Mouse (Mus musculus) ES-E14 (cell line): ENCODE results near the gene Agbl3. TPM values are rescaled to one million over a fixed set of nuclear protein-coding genes. Genes with fewer than 3 reads are reported as not detected.

Source experiments
- DNase-seq: peaks from one replicate; pipeline ENCODE4 v3.0.0-alpha.2; 2013; ENCODE audit warnings: low read depth, low spot score
- H3K27ac ChIP-seq: 2 replicates; pipeline ENCODE4 v1.5.1; 2012; ENCODE audit warnings: low read depth, mild to moderate bottlenecking, low read length, moderate library complexity, mixed read lengths; ENCODE audit not compliant: poor library complexity, insufficient read depth, severe bottlenecking
- H3K36me3 ChIP-seq: 2 replicates; pipeline ENCODE4 v1.6.1; 2012; ENCODE audit warnings: mild to moderate bottlenecking, low read length, moderate library complexity, mixed read lengths; ENCODE audit not compliant: control insufficient read depth, poor library complexity, insufficient read depth, severe bottlenecking
- H3K4me1 ChIP-seq, 2 experiments: fragments of 150-350 bp in 1 of 2; sonication (generic) in 1 of 2; 2 replicates each; pipeline ENCODE4 v1.6.1; 2012; ENCODE audit warnings: low read length in 2 of 2, mild to moderate bottlenecking in 1 of 2, mixed read lengths in 1 of 2; ENCODE audit not compliant: control insufficient read depth in 2 of 2, insufficient read depth in 2 of 2, poor library complexity in 1 of 2
- H3K4me3 ChIP-seq, 2 experiments: fragments of 150-350 bp in 1 of 2; sonication (generic) in 1 of 2; 2 replicates each; pipeline ENCODE4 v1.5.1; 2012; ENCODE audit warnings: low read length in 2 of 2, low read depth in 1 of 2, mild to moderate bottlenecking in 1 of 2, mixed read lengths in 1 of 2; ENCODE audit not compliant: insufficient read depth in 1 of 2, poor library complexity in 1 of 2, severe bottlenecking in 1 of 2
- H3K9ac ChIP-seq: 2 replicates; pipeline ENCODE4 v1.6.1; 2012; ENCODE audit warnings: low read depth, mild to moderate bottlenecking, low read length, mixed read lengths; ENCODE audit not compliant: poor library complexity, insufficient read depth, severe bottlenecking
- H3K9me3 ChIP-seq: fragments of 150-350 bp; sonication (generic); 2 replicates; pipeline ENCODE4 v1.6.1; 2012; ENCODE audit warnings: low read depth, mild to moderate bottlenecking, low read length; ENCODE audit not compliant: control insufficient read depth, insufficient read depth
- CHD2 ChIP-seq: IDR thresholded peaks from 2 replicates; pipeline ENCODE4 v1.6.1; 2014; ENCODE audit warnings: mild to moderate bottlenecking, low read depth, low read length, inconsistent platforms
- HCFC1 ChIP-seq: IDR thresholded peaks from 2 replicates; pipeline ENCODE4 v1.6.1; 2012; ENCODE audit warnings: low read length, inconsistent platforms, borderline replicate concordance; ENCODE audit not compliant: insufficient read depth
- MAFK ChIP-seq: IDR thresholded peaks from 2 replicates; pipeline ENCODE4 v1.6.1; 2014; ENCODE audit warnings: mild to moderate bottlenecking, low read depth, low read length, inconsistent platforms; ENCODE audit not compliant: insufficient read depth
- ZC3H11A ChIP-seq: IDR thresholded peaks from 2 replicates; pipeline ENCODE4 v1.6.1; 2012; ENCODE audit warnings: low read depth, mild to moderate bottlenecking, inconsistent platforms, low read length, borderline replicate concordance
- ZNF384 ChIP-seq: IDR thresholded peaks from 2 replicates; pipeline ENCODE4 v1.6.1; 2012; ENCODE audit warnings: low read depth, low read length, inconsistent platforms
- in situ Hi-C, 2 experiments: fragments of 600-800 bp; cut with MboI; formaldehyde crosslinking; loops; one replicate each; pipeline ENCODE4 v1.15.1; 2025; ENCODE audit warnings: low sequenced_read_pairs in 2 of 2, inconsistent platforms in 1 of 2; ENCODE audit not compliant: unreplicated experiment in 2 of 2
- total RNA-seq: library from RNA; depleted of rRNA; stranded (reverse); fragments of 300-350 nt; gene quantifications from 2 replicates; pipeline ENCODE4 v1.2.3, GENCODE M21; 2012

Gene Agbl3
- total RNA-seq, 1 experiment = 2.6 TPM

GRCm38 (mm10) chr6:34901911-34902444 is 121.7 kb downstream of the Agbl3 start:
- Histone ChIP-seq H3K9ac (no peak overlapping the region), H3K4me1 (no peaks in the 10 kb centered on the region), H3K9me3 (no peaks in the 10 kb centered on the region), H3K36me3 (peaks cover 24% of the 10 kb centered on the region), H3K27ac (no peak overlapping the region), H3K4me3 (no peak overlapping the region)
- no peak for TF ChIP-seq HCFC1
- TF ChIP-seq CHD2 = no peak
- TF ChIP-seq ZC3H11A = no peak
- no peak for TF ChIP-seq ZNF384
- no peak for TF ChIP-seq MAFK
- in situ Hi-C loops = no loop called here
- no peak for DNase-seq

- no peak for TF ChIP-seq HCFC1
- no peak for TF ChIP-seq ZC3H11A
- no peak for TF ChIP-seq ZNF384
- no peak for TF ChIP-seq MAFK
- TF ChIP-seq CHD2 = no peak
- Histone ChIP-seq H3K4me3 (no peak overlapping the region), H3K4me1 (no peaks in the 10 kb centered on the region), H3K36me3 (peaks cover 26% of the 10 kb centered on the region), H3K9me3 (no peaks in the 10 kb centered on the region), H3K9ac (no peak overlapping the region), H3K27ac (no peak overlapping the region)
- no peak for DNase-seq
- in situ Hi-C loops = no loop called here
Observed at GRCm38 (mm10) chr6:34902578-34902977, 122.3 kb downstream of the Agbl3 start.

- H3K27ac ChIP-seq = no peak overlapping the region
- DNase-seq = no peak
- no peak overlapping the region for H3K4me3 ChIP-seq
- H3K4me1 ChIP-seq = no peaks in the 10 kb centered on the region
- no peak for TF ChIP-seq MAFK
- TF ChIP-seq ZNF384 = no peak
- in situ Hi-C loops = no loop called here
- H3K9ac ChIP-seq = no peak overlapping the region
- no peaks in the 10 kb centered on the region for H3K9me3 ChIP-seq
- H3K36me3 ChIP-seq = peaks cover 27% of the 10 kb centered on the region
Observed at GRCm38 (mm10) chr6:34903441-34903840, 123.2 kb downstream of the Agbl3 start.

- in situ Hi-C loops = no loop called here
- no peak for TF ChIP-seq ZC3H11A
- TF ChIP-seq ZNF384 = no peak
- TF ChIP-seq CHD2 = no peak
- TF ChIP-seq MAFK = no peak
- TF ChIP-seq HCFC1 = no peak
- no peak overlapping the region for H3K9ac ChIP-seq
- no peak overlapping the region for H3K4me3 ChIP-seq
- no peak overlapping the region for H3K27ac ChIP-seq
- no peaks in the 10 kb centered on the region for H3K4me1 ChIP-seq
- H3K36me3 ChIP-seq = peaks cover 26% of the 10 kb centered on the region
- no peaks in the 10 kb centered on the region for H3K9me3 ChIP-seq
- DNase-seq = no peak
Observed at GRCm38 (mm10) chr6:34903851-34904250, 123.6 kb downstream of the Agbl3 start.

GRCm38 (mm10) chr6:34904361-34904760 is 124.1 kb downstream of the Agbl3 start:
- Histone ChIP-seq H3K27ac (no peak overlapping the region), H3K4me3 (no peak overlapping the region), H3K9me3 (no peaks in the 10 kb centered on the region), H3K36me3 (peaks cover 23% of the 10 kb centered on the region), H3K9ac (no peak overlapping the region), H3K4me1 (no peaks in the 10 kb centered on the region)
- DNase-seq = no peak
- in situ Hi-C loops = no loop called here
- TF ChIP-seq HCFC1 = no peak
- TF ChIP-seq ZC3H11A = no peak
- TF ChIP-seq MAFK = no peak
- no peak for TF ChIP-seq CHD2
- TF ChIP-seq ZNF384 = no peak
